Mouse (Mus musculus) heart, adult 9 months (tissue): ENCODE data around the gene Abhd16a.

Source experiments
- DNase-seq, 2 experiments: peaks; one replicate each; pipeline ENCODE4 v3.0.0; 2022; ENCODE audit warnings: low spot score in 2 of 2

Gene Abhd16a

GRCm38 (mm10) chr17:35060071-35060470 lies 29.0 kb upstream of the Abhd16a start:
- no peak for DNase-seq

- DNase-seq: no peak
Observed at GRCm38 (mm10) chr17:35060737-35061297, 28.2 kb upstream of the Abhd16a start.

GRCm38 (mm10) chr17:35061299-35061698 lies 27.8 kb upstream of the Abhd16a start:
- DNase-seq: no peak

GRCm38 (mm10) chr17:35063466-35063865 lies 25.6 kb upstream of the Abhd16a start:
- no peak for DNase-seq

DNA sequence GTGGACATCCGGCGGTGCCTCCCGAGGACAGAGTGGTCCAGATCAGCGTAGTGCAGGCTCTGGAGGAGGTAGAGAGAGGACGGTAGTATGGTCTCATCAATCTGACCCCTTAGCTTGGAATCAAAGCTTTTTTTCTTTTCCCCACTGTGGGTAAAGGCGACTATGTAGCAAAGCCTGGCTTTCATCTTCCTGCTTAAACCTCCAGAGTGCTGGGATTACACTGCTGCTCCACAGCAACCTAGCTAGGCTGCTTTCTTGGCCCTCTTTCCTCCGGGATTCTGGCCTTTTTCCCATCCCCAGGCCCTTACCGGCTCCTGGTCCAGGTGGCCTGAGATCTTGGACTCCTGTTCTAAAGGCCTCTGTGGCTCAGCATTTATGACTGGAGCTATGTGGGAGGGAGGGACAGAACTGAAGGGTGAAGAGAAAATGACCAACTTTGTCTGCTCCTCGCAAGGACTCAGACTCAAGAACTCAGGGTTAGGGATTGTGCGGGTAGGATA lies 24.6 kb upstream of the Abhd16a start:
- no peak for DNase-seq

GRCm38 (mm10) chr17:35064951-35065947 lies 23.8 kb upstream of the Abhd16a start, which contains the start of gene Ly6g6c:
Gene Ly6g6c (plus strand): TSS chr17:35065388.
- DNase-seq: no peak

DNA sequence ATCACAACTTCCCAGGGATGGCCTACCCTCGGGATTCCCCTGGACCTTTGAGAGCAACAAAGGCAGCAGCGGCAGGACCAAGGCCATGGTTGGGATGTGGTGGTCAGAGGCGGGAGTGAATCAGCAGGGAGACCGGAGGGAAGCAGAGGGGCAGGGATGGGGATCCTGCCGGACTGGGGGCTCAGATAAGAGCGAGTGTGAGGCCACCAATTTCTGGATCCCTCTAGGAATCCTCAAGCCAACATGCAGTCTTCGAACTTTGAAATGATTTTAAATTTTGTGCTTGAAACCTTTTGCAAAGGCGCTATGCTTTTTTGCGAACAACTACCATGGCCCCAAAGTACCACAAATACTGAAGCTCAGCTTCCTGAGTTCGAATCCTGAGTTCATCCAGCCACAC lies 23.0 kb upstream of the Abhd16a start, which contains the start of gene Mpig6b:
Mpig6b (minus strand) TSS at position 101 of the 400 bp plus-strand sequence.
- DNase-seq: no peak

- no peak for DNase-seq
Observed at GRCm38 (mm10) chr17:35068213-35068914, 20.7 kb upstream of the Abhd16a start.

- no peak for DNase-seq
Observed at GRCm38 (mm10) chr17:35070556-35071229, 18.4 kb upstream of the Abhd16a start.

DNA sequence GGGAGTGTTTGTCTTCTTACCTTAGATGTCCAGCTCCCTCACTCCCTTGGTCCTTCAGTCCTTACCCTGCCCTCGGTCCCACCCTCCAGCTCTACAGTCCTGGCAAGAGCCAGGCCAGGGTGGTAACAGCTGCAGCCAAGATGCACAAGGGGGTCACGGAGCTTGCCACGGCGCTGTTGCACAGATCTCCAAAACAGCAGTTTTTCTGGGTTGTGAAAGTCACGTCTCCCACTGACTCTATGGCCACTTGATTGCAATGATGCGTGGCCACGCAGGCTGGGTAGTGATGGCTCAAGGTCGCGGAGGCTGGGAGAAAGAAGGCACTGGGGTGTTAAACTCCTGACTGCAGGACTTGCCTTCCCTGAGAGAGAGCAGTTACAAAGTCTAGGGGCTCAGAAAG lies 17.6 kb upstream of the Abhd16a start:
- DNase-seq: no peak

GRCm38 (mm10) chr17:35074097-35074496 lies 15.0 kb upstream of the Abhd16a start:
- DNase-seq: no peak

GRCm38 (mm10) chr17:35076507-35077176 lies 12.4 kb upstream of the Abhd16a start, which contains the start of gene Ly6g6e:
Gene Ly6g6e (plus strand): TSS chr17:35076902.
- no peak for DNase-seq

DNA sequence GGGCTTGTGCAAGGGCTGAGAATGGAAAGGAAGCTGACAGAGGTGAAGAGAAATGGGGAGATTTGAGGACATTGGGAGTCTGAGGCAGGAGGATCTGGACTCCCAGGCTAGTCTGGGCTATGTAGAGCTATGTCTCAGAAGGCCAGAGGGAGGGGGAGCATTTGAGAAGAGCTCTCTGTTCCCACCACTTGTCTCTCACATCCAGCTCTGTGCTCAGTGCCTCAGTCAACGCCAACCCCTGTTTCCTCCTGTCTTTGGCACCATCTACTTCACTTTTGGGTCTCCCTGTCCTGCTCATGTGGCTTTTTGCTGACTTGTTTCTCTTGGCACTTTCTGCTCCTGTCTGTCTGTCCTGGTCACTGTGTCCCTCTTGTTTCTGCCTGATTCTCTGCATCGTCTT lies 11.8 kb upstream of the Abhd16a start:
- no peak for DNase-seq

DNA sequence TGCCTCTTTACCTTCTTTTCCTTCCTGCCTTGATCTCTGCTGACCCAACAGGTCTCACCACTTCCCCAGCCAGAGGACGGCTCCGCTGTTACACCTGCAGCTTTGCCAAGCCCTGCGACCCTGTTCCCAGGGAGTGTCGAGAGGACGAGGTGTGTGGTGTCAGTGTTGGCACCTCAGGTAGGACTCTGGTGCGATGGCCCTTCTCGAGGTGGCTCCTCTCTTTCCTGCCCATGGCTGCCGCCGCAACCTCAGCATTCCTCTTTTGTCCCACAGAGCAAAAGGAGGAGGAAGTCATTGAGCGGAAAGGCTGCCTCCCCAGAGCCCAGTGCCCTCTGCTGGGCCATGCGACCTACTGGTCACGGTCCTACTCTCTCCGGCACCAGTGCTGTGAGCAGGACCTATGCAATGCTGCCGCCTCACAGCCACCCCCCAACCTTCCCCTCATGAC lies 11.3 kb upstream of the Abhd16a start, which contains the start of gene Ly6g6d:
Ly6g6d (minus strand) TSS at position 280 of the 448 bp plus-strand sequence.
- DNase-seq: peak in 1 of 2 experiments; percentile 61

GRCm38 (mm10) chr17:35079778-35080177 lies 9.3 kb upstream of the Abhd16a start:
- DNase-seq: no peak

DNA sequence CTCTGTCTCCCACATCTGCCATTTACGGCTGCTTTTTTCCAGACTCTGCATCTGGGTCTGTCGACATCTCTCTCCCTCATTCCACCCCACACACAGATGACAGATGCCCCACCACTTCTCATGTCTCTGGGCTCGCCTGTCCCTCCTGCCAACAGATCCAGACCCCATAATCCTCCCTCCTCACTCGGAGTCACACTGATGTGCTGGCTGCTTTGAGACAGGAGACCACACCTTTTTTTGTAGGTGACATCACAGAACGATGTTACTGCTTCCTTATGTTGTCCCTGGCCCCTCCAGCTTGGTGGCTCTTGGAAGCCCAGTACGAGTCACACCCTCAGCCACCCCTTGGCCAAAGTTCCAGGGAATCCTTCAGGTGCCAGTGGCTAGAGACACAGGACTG lies 8.8 kb upstream of the Abhd16a start:
- DNase-seq: no peak

DNA sequence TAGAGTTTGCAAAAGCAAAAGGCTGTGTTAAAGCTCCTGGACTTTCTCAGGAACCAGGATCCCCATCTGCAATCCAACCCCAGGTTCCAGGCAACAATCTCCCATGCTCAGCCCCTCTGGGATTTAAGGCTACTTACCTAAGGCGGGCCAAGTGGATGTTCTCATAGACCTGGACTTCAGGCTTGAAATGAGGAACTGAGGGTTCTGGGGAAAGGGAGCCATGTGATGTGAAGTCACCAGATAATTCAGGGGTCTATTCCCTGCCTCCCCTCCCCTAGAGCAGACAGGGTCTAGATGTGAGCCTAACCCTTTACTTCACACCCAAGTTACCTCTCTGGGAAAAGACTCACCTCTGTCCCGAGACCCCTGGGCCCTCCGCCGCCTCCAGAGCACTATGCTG lies 8.4 kb upstream of the Abhd16a start:
- no peak for DNase-seq

DNA sequence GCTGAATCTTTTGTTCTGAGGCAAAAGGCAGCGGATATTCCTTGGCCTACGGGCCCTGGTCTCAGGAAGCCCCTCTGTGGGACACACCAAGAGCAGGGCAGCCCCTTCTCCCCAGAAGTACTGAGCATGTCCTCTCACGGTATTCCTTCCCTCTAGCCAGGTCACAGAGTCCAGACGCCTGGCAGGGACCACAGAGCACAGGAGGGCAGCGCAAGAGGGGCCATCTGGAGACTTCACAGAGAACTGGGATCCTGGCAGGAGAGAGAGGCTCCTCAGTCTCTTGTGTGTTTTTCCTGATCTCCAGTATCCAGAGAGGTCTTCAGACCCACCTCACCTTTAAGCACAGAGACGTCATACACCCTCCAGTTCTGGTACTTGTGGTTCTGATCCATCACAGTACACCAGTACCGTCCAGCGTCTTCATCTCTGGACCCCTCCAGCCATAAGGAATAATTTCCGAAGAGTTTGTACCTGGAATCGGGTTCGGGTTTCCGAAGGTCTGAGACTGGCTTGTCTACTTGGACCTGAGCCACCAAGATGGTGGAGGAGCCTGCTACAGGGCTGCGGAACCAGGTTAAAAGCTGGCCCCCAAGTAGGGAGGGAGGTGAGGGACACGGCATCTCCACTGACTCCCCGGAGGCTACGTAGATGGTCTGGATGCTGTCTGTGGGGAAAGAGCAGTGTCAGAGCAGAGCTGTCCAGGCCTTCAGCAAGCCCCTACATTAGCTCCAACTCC lies 6.1 kb upstream of the Abhd16a start:
- no peak for DNase-seq

- no peak for DNase-seq
Observed at GRCm38 (mm10) chr17:35083929-35084497, 5.0 kb upstream of the Abhd16a start.
